Mouse (Mus musculus) cerebral cortex, adult 2 months (tissue): ENCODE results near the gene Ube2l3.

Source experiments
- WGBS: fragments of 180-500 bp; shearing (Covaris S2); methylation state at CpG from one replicate; pipeline ENCODE4 v1.1.7; 2018; 5-methylcytosine and 5-hydroxymethylcytosine counted together

The Ube2l3 gene

DNA sequence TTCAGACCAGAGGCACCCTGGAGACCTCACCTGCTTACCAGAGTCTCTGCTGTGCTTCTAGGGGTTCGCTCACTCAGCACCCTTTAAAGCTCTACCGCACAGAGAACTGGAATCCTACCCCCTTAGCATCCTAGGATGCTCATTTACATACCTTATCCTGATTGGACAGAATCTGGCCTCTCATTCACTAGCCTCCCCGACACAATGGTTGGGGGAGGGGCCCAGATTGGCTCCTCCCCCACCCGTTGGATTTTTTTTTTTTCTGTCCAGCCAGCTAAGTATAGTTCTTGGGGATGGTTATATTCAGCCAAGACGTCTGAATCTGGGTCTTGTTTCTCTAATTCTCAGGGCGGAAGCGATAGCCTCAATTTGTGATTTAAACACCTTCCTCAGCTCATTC, 58.1 kb downstream of the Ube2l3 start, which contains the start of gene Ydjc:
Gene Ydjc (plus strand): TSS at position 283 of the 400 bp plus-strand sequence.
- WGBS, result 36% methylated on average over 7 of the region's 7 CpGs

DNA sequence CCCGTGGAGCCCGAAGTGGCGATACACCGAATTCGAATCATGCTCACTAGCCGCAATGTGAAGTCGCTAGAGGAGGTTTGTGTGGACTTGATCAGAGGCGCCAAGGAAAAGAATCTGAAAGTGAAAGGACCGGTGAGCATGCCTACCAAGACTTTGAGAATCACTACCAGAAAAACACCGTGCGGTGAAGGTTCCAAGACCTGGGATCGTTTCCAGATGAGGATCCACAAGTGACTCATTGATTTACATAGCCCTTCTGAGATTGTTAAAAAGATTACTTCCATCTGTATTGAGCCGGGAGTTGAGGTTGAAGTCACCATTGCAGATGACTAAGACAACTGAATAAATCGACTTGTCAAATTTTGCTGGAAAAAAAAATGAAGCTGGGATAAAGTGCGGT, 65.1 kb downstream of the Ube2l3 start:
- WGBS, result 84% methylated on average over 15 of the region's 15 CpGs

DNA sequence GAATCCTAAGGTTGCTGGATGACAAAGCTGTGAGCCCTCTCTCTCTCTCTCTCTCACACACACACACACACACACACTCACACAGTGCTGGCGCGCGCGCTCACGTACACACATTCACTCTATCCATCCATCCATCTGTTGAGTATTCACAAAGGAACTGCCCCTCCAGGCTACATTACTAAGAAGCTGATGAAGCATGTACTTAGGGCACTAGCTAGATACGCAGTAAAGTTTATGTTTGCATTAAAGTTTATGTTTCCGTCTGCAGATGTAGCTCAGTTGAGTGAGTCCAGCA, 69.6 kb downstream of the Ube2l3 start:
- WGBS, result 34% methylated on average over 7 of the region's 7 CpGs

DNA sequence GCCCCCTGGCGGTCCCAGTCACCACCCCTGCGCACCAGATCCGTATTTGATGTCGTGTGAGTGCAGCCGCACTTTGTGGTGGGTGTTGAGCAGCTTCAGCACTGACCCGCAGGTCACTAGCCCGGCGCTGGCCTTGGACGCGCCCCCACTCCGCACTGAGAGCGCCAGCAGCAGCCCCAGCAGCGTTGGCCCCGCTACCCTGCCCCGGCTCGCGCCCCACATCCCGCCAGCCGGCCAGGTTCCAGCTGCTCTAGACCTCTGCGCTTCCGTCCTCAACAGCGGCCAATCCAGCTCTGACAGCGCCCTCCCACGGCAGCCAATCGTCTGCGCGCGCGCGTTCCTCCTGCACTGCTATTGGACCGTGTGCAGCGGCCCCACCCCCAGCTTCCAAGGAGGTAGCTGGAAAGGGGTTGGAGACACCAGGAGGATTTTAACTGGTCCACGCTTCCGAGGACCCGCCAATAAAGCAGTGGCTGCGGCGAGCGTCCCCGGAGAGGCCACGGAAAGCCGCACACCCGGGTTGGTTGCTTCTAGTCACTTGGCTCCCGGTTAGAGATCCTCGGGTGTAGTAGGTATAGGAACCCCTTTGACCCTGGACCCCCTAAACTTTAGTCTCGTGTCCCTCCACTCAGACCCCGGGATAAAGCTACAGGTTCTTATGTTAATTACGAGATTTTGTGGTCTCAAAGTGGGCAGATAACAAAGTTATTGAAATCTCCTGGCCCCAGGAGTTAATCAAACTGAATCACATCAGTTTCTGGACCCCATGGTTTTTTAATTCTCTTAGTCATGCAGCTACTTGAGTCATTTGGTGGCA, 70.2 kb downstream of the Ube2l3 start, which contains the start of gene Sdf2l1:
Gene Sdf2l1 (minus strand): TSS at position 295 of the 817 bp plus-strand sequence.
- under 1% methylated on average over 47 of the region's 47 CpGs for WGBS

DNA sequence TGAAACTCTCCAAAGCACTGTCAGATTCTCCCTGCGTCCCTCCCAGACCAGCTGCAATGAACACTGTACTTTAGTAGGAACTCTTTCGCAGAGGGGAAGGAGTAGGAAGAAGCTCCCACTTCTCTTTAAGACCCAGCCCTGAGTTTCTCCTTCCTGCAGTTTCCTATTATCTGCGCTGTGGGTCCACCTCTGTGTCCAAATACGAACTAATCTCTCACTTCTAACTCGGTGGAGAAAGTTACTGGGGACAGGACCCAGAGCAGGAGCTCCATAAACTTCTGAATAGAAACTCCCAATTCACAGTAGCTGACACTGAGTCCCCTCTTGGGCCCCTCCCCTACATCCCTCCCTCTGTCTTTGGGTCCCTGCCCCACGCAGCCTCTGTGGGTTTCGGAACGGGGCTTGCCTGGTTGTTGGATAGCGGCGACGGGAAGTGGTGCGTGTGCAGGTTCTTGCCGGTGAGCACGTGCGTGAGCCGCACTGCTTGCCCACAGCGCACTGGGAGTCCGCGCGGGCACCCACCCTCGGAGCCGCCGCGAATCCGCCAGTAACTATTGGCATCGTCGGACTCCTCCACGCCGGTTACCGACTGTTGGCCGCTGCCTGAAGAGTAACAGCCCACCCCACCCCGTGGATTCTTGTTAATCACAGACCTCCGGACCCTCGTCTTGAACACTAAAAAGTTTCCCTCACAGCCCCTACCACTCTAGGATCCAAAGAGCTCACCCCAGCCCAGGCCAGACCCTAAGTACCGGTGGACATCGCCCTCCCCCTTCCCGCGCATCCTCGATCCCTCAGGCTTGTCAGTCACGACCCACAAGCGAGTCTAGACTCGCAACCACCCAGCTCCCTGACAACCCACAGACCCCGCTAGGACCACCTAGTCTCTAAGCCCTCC, 71.0 kb downstream of the Ube2l3 start:
- 5% methylated on average over 43 of the region's 43 CpGs for WGBS

DNA sequence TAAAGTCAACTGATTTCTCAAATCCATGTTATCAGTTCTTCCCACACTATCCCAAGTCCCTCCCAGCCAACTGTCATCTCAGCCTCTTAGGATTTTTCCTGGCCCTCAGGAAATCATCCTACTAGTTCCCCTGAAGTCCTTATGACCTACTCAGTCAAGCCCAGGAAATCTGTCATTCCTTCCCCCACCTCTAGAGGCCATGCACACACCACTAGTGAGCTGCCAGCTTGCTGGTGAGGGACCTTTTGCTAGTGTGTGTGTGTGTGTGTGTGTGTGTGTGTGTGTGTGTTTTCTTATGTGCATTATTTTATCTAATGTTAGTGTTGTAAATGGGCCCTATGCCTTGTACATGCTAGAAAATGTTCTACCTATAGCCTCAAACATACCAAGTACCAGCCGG, 75.2 kb downstream of the Ube2l3 start:
- WGBS, result 100% methylated on average over 1 of the region's 1 CpGs

DNA sequence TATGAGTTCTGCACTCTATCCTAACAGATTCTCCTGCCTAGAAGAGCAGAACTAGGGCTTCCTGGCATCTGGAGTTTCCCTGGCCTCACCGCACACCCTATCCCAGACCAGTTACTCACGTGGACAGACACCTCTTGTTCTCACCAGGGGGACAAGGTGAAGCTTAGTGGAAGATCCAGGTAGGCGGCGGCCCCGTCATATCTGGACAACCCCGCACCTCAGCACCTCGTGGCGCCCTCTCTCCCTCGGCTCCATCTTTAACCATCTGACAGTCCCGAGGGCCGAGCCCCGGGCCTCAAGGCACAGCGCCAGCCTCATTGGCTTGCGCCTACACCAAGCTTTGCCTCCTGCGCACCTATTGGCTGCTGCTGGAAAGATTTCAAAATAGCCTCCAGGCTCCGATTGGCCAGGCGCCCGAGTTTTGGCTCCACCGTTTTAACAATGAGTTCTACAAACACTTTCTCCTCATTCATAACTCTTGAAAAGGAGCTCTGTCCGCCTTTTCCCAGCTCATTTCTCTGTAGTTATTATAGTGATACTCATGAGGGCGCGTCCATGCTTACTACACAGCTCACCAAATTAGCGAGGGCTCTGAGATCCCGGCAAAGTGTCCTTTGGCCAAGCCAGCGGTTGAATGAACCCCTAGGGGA, 77.5 kb downstream of the Ube2l3 start, which contains the start of gene 2610318N02Rik:
Gene 2610318N02Rik (minus strand): TSS at position 297 of the 650 bp plus-strand sequence.
- WGBS, result 9% methylated on average over 25 of the region's 25 CpGs

DNA sequence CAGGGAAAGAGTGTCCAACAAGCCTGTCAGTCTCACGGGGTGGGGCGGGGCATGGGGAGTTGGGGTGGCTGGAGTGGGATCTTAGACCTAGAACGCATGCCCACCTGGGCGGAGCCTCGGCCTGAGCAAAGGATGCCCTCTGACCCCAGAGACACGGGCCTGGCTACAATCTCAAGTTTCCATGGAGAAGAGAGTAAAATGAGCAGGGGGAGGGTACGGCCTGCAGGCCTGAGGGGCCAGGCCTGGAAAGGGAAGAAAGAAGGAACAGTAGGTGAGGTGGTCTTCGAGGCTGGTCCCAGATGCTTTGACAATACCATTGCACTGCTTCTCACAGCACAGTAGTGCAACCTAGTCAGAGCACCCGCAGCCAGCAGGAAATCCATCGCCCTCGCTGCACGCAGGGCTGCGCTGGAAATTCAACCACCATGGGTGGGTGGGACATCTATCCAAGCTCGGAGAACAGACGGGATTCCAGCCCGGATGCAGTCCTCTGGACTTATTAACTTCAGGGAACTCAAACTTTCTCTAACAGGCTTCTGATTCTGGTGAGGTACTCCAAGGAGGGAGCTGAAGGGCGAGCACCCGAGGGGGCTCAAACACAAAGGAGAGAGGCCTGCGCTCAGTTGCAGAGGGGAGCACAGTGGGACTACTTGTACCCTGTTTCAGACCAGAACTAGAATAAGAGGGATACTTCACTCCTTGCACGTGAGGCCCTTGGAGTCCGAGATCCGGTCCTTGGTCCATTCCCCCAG, 78.2 kb downstream of the Ube2l3 start:
- WGBS, result 38% methylated on average over 22 of the region's 22 CpGs

DNA sequence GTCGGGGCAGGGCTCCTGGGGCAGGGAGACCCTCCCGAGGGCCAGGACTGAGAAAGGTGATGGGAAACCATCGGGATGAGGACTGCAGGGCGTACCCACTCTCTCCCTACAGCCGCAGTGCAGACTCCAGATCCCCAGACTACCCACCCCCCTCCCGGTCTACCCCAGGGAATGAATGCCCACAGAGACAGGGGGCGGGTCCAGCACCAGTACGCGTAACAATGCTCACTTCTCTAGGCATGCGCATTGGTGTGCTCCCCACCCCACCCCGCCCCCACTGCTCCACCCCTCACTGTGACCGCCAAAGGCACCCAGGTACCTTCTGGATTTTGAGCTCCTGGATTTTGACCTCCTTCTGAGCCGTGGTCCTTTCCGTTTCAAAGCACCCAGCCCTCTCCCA, 80.9 kb downstream of the Ube2l3 start:
- WGBS, result 39% methylated on average over 14 of the region's 14 CpGs

DNA sequence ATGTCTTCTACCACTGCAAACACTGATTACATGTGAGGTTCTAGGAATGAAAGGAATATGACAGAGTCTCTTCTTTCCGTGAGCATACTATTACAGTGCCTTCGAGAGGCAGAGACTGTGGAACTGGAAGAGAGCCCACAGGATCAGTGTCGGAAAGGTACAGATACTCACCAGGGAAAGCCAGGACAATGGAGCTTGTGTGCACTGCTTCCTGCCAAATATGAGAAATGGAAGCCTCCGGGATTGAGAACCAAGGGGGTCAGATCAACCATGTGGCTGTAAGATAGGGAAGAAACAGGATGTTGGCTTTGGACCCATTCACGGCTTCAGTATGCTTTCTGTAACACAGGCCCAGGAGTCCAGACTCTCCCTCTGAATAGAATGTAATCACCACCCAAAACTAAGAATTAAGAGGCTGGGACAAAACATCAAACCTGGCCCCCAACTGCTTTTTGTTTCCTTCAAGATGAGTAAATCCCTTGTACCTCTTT, 85.1 kb downstream of the Ube2l3 start:
- WGBS, result 82% methylated on average over 5 of the region's 5 CpGs

DNA sequence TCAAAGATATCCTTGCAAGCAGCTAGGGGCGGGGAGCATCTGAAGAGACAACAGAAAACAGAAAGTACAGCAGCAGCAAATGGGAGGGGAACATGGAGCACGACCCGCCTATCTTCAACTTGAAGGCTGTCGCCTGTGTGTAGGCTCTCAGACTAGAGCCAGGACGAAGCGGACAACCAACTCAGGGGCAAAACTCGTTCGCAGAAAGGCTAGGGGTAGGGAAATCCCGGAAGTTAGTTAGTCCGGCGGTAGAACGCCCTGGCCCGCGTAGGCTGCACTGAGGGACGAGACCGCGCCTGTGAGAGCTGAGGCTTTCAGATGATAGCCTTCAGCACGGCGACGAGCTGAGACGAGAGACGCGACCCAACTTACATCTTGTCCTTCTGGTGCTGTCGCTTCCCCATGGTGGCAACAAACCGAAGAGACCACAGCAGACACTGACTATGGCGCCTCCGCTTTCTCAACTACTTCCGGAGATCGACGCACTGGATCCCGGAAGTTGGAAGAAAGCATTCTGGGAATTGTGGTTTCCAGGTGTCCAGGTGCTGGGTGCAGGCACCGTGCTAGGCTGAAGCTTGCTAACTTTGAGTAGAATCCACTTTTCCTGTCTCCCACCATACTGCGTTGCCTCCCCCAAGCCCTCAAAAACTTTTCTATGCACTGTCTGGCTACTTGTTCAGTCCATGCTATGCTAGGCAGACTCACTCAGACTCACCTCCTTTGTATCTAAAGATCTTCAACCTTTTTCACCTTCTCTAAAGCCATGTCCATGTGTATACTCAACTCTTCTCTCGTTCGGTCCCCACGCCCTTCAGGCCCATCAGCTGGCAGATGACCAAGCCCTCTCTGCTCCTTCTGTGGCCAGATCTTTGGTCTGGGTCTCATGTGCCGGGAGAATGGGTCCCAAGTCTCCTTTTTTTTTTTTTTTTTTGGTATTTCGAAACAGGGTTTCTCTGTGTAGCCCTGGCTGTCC, 91.4 kb downstream of the Ube2l3 start, which contains the start of gene Ppil2:
Gene Ppil2 (minus strand): TSS at position 487 of the 973 bp plus-strand sequence.
- 8% methylated on average over 38 of the region's 38 CpGs for WGBS

DNA sequence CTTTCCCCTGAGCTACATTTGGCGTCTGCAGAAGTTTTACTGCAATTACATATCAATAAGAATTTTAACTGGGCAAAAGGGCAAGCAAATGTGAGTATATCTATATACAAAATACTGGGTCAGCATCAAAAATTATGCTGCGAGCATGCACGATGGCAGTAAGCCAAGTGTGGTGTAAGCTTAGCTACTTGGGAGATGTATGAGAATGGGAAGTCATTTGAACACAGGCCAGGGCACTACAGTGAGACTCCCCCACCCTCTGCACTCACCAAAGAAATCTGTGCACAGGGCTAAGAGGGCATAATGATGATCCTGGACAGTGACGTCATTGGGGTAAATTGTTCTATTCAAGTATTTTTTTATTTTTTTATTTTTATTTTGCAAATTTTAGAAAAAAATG, 97.8 kb downstream of the Ube2l3 start:
- 69% methylated on average over 4 of the region's 4 CpGs for WGBS

DNA sequence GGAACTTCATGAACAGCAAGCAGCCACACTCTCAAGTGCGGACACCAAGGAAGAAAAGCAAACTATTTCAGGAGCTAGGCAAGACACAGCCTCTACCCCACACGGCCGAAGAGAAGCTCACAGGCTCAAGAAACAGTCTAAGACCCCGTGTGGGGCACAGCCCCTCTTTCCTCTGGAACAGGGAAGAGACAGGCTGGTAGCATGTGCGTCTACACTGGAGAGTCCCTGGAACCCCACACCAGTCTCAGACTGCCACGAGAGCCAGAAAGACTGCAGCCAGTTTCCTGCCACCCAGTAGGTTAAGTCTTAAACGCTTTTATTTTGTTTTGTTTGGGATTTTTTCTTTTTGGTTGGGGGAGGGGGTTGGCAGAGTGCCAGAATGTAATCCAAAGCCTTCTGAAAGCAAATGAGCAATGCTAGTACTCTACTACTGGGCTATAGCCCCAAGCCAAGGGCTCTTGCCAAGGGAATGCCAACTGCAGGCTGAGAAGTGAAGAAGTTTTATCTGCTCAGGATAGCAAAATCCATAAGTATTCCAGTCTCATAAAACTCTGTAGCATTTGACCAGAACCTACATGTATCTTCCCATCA, 99.7 kb downstream of the Ube2l3 start:
- WGBS, result 49% methylated on average over 7 of the region's 7 CpGs
